Mouse (Mus musculus) erythroblast, embryonic 14.5 days (primary cell): ENCODE measurements around the gene Arhgef3. TPM values are rescaled to one million over a fixed set of nuclear protein-coding genes. Genes with fewer than 3 reads are reported as not detected.

ENCODE experiments used
- H3K27me3 ChIP-seq: 2 replicates; pipeline ENCODE4 v1.6.1; 2012; ENCODE audit warnings: inconsistent platforms; ENCODE audit not compliant: control insufficient read depth
- H3K36me3 ChIP-seq: 2 replicates; pipeline ENCODE4 v1.6.1; 2012; ENCODE audit warnings: mild to moderate bottlenecking, inconsistent platforms; ENCODE audit not compliant: control insufficient read depth
- H3K4me1 ChIP-seq: 2 replicates; pipeline ENCODE4 v1.6.1; 2012; ENCODE audit warnings: inconsistent platforms; ENCODE audit not compliant: control insufficient read depth
- H3K4me3 ChIP-seq: replicated peaks from 2 replicates; pipeline ENCODE3; 2012; ENCODE audit warnings: moderate library complexity, mild to moderate bottlenecking, inconsistent platforms
- H3K9me3 ChIP-seq: 2 replicates; pipeline ENCODE4 v1.6.1; 2012; ENCODE audit warnings: low read length, inconsistent platforms, mixed read lengths; ENCODE audit not compliant: control insufficient read depth
- GATA1 ChIP-seq: IDR thresholded peaks from 2 replicates; pipeline ENCODE4 v1.6.1; 2012; ENCODE audit warnings: low read length, inconsistent platforms, mixed read lengths
- TAL1 ChIP-seq: IDR thresholded peaks from 3 replicates; pipeline ENCODE4 v1.6.1; 2012; ENCODE audit warnings: low read length, inconsistent platforms, mixed read lengths
- polyA plus RNA-seq: library from polyadenylated mRNA; stranded (reverse); fragments of >175 nt; gene quantifications from 2 replicates; pipeline ENCODE4 v1.2.3, GENCODE M21; 2012

The Arhgef3 gene
- polyA plus RNA-seq, 1 experiment, result 0.01 TPM

GRCm38 (mm10) chr14:27317146-27317545 lies 202.4 kb downstream of the Arhgef3 start:
- H3K4me1 ChIP-seq, result no peaks in the 10 kb centered on the region
- no peaks in the 10 kb centered on the region for H3K27me3 ChIP-seq
- TF ChIP-seq TAL1 (no peak), GATA1 (no peak)
- no peaks in the 10 kb centered on the region for H3K9me3 ChIP-seq
- H3K4me3 ChIP-seq, result no peak overlapping the region
- H3K36me3 ChIP-seq, result no peaks in the 10 kb centered on the region

- Histone ChIP-seq H3K27me3 (no peaks in the 10 kb centered on the region), H3K4me3 (no peak overlapping the region), H3K9me3 (no peaks in the 10 kb centered on the region), H3K4me1 (no peaks in the 10 kb centered on the region), H3K36me3 (no peaks in the 10 kb centered on the region)
- no peak for TF ChIP-seq GATA1
- no peak for TF ChIP-seq TAL1
Measured at GRCm38 (mm10) chr14:27319386-27319785, 204.7 kb downstream of the Arhgef3 start.

- Histone ChIP-seq H3K4me3 (no peak overlapping the region), H3K36me3 (no peaks in the 10 kb centered on the region), H3K27me3 (no peaks in the 10 kb centered on the region), H3K4me1 (no peaks in the 10 kb centered on the region), H3K9me3 (no peaks in the 10 kb centered on the region)
- TF ChIP-seq TAL1, result no peak
Measured at GRCm38 (mm10) chr14:27322041-27322440, 207.3 kb downstream of the Arhgef3 start.

DNA sequence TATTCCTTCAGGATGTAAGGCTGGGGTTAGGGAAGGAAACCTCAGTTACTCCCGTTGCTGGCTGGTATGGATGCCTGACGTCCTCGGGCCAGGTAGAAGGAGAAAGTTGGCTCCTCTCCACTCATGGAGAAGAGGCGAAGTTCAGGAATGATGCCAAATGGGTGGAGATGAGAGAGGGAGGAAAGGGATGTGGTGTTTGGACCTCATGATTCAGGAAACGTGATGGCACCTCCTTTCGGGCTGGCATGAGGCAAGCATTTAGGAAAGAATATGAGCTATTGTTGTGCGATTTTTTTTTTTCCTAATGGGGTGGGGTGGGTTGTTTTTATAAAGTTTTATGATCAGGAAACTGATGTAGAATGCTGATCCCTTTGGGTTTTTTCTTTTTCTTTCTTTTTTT lies 210.0 kb downstream of the Arhgef3 start:
- no peak overlapping the region for H3K4me3 ChIP-seq

DNA sequence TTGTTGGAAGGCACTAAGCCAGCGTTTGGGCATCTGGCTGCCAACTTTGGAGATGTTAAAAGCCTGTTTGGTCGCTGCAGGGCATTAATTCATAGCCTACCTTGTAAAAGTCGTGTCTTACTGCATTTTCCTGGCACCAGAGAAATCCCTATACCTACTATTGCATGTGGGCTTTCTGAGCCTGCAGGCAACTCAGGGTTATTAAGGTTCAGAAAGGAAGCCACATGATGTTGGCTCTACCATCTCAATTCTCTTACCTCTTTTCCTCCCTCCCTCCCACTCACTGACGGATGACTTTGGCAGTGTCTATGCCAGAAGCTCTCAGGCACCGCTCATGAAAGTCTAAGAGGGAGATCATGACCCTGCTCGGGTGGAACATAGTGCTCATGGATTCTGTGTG lies 210.8 kb downstream of the Arhgef3 start:
- no peak overlapping the region for H3K4me3 ChIP-seq
- no peaks in the 10 kb centered on the region for H3K4me1 ChIP-seq
- no peak for TF ChIP-seq TAL1
- no peak for TF ChIP-seq GATA1
- H3K36me3 ChIP-seq, result no peaks in the 10 kb centered on the region
- H3K27me3 ChIP-seq, result no peaks in the 10 kb centered on the region
- H3K9me3 ChIP-seq, result no peaks in the 10 kb centered on the region

More for the DNA sequence above, 210.0 kb downstream of the Arhgef3 start:
- H3K4me1 ChIP-seq, result no peaks in the 10 kb centered on the region
- TF ChIP-seq GATA1 (no peak), TAL1 (no peak)
- H3K9me3 ChIP-seq, result no peaks in the 10 kb centered on the region
- H3K36me3 ChIP-seq, result no peaks in the 10 kb centered on the region
- H3K27me3 ChIP-seq, result no peaks in the 10 kb centered on the region

DNA sequence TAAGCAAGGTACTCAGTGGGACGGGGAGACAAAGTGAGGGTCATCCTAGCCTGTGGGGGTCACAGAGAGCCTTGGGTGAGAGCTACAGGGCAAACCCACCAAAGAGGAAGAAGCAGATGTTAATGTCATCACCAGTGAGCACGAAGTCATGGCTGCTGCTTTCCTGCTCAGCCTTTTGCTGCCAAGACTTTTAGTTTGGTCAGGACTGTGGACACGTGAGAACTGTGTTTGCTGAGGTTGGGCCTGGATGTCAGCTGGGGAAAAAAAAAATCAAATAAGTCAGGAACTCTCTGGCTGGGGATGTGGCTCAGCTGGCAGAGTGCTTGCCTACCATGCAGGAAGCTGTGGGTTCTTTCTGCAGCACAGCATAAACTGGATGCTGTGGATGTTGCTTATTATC lies 213.2 kb downstream of the Arhgef3 start:
- H3K9me3 ChIP-seq, result no peaks in the 10 kb centered on the region
- TF ChIP-seq TAL1, result no peak
- no peak for TF ChIP-seq GATA1
- H3K4me1 ChIP-seq, result no peaks in the 10 kb centered on the region
- no peaks in the 10 kb centered on the region for H3K36me3 ChIP-seq
- H3K4me3 ChIP-seq, result no peak overlapping the region
- H3K27me3 ChIP-seq, result no peaks in the 10 kb centered on the region

DNA sequence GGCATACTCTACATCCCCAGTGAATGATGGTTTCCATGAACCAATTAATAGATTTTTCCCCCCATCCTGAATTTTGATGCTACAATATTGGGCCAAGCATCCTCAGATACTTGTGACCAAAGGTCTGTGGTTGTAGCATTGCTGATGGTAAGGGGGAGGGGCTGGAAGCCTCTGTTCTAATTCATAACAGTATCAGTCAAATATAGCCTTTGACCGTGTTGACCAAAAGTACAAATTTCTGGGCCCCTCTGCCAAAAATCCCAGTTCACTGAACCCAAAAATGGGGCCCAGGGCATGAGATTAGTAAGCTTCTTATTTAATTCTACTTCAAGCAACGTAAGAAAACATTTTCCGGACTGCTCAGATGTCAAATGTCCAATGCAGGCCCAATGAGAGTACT lies 214.3 kb downstream of the Arhgef3 start:
- Histone ChIP-seq H3K4me1 (no peaks in the 10 kb centered on the region), H3K36me3 (no peaks in the 10 kb centered on the region), H3K27me3 (peaks cover 3% of the 10 kb centered on the region), H3K9me3 (no peaks in the 10 kb centered on the region), H3K4me3 (no peak overlapping the region)
- no peak for TF ChIP-seq TAL1
- no peak for TF ChIP-seq GATA1

DNA sequence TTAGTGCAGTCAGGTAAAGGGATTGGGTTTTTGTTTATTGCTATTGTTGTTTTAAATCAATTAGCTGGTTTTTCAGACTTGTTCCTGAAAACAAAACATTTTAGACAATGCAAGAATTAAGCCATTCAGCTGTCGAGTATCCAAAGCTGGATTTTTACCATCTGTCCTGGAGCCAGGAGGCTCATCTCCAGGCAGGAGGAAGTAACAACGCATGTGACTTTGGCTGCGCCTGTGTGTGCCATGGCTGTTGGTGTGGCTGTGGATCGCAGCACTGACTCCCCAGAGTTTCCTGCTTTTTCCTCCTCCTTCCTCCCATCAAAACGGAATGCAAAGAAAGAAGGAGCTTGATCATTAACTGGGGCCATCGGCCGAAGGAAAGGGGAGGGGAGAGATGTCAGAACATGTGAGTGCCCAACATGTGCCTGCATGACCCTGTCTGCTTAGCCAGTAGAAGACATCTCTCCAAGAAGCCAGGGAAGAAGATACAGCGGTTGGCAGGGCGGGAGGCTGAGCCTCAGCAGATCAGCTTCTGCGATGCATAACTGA lies 216.9 kb downstream of the Arhgef3 start:
- peaks cover 20% of the 10 kb centered on the region for H3K27me3 ChIP-seq
- H3K9me3 ChIP-seq, result no peaks in the 10 kb centered on the region
- TF ChIP-seq TAL1 (no peak), GATA1 (no peak)
- H3K4me1 ChIP-seq, result peaks cover 14% of the 10 kb centered on the region
- no peak overlapping the region for H3K4me3 ChIP-seq
- H3K36me3 ChIP-seq, result no peaks in the 10 kb centered on the region

GRCm38 (mm10) chr14:27332359-27332987 lies 217.8 kb downstream of the Arhgef3 start:
- TF ChIP-seq GATA1, result no peak
- TF ChIP-seq TAL1, result no peak
- Histone ChIP-seq H3K27me3 (peaks cover 30% of the 10 kb centered on the region), H3K4me1 (peaks cover 19% of the 10 kb centered on the region), H3K9me3 (no peaks in the 10 kb centered on the region), H3K4me3 (no peak overlapping the region), H3K36me3 (no peaks in the 10 kb centered on the region)
